Mouse (Mus musculus) CH12.LX (cell line): ENCODE data around the gene Vax2. TPM values are rescaled to one million over a fixed set of nuclear protein-coding genes. Genes with fewer than 3 reads are reported as not detected.

Experiments used
- DNase-seq: peaks from one replicate; pipeline ENCODE4 v3.0.0-alpha.2; 2013; ENCODE audit errors: extremely low read depth
- H3K27ac ChIP-seq: 2 replicates; pipeline ENCODE4 v1.5.1; 2012; ENCODE audit warnings: low read depth, mild to moderate bottlenecking, control low read depth, moderate library complexity; ENCODE audit not compliant: insufficient read depth
- H3K27me3 ChIP-seq: replicated peaks from 2 replicates; pipeline ENCODE3; 2012; ENCODE audit warnings: inconsistent platforms
- H3K36me3 ChIP-seq, 2 experiments: replicated peaks in 1 of 2; 2 replicates each; pipeline versions ENCODE3 to v1.6.1; 2012; ENCODE audit warnings: inconsistent platforms in 1 of 2, low read length in 1 of 2, mild to moderate bottlenecking in 1 of 2, mixed read lengths in 1 of 2, moderate library complexity in 1 of 2; ENCODE audit not compliant: control insufficient read depth in 1 of 2, insufficient read depth in 1 of 2
- H3K4me1 ChIP-seq, 2 experiments: 2 replicates each; pipeline ENCODE4 v1.6.1; 2012; ENCODE audit warnings: inconsistent platforms in 1 of 2, moderate library complexity in 1 of 2; ENCODE audit not compliant: insufficient read depth in 2 of 2, control insufficient read depth in 1 of 2
- H3K4me2 ChIP-seq: 2 replicates; pipeline ENCODE4 v1.6.1; 2012; ENCODE audit warnings: low read depth, mild to moderate bottlenecking, control low read depth; ENCODE audit not compliant: poor library complexity, insufficient read depth, severe bottlenecking
- H3K4me3 ChIP-seq, 3 experiments: fragments of 150-350 bp in 1 of 3; sonication (generic) in 1 of 3; replicated peaks in 1 of 3; 2 replicates each; pipeline versions ENCODE3 to v1.5.1; 2011 to 2012; ENCODE audit warnings: low read depth in 2 of 3, low read length in 2 of 3, mild to moderate bottlenecking in 2 of 3, moderate library complexity in 2 of 3, control low read depth in 1 of 3, improper control_type of control experiment in 1 of 3, inconsistent platforms in 1 of 3, mixed read lengths in 1 of 3; ENCODE audit not compliant: poor library complexity in 1 of 3
- H3K79me2 ChIP-seq: replicated peaks from 2 replicates; pipeline ENCODE4 v1.6.1; 2012; ENCODE audit warnings: mild to moderate bottlenecking, moderate library complexity; ENCODE audit not compliant: control insufficient read depth, poor library complexity, insufficient read depth, severe bottlenecking; ENCODE audit errors: extremely low read depth
- H3K9ac ChIP-seq: 2 replicates; pipeline ENCODE4 v1.6.1; 2012; ENCODE audit warnings: low read depth, mild to moderate bottlenecking, control low read depth, moderate library complexity; ENCODE audit not compliant: insufficient read depth
- H3K9me3 ChIP-seq: replicated peaks from 2 replicates; pipeline ENCODE3; 2012; ENCODE audit warnings: low read length, inconsistent platforms, mixed read lengths
- BHLHE40 ChIP-seq: IDR thresholded peaks from 2 replicates; pipeline ENCODE4 v1.6.1; 2011; ENCODE audit warnings: mild to moderate bottlenecking, low read depth, low read length, improper control_type of control experiment
- CHD1 ChIP-seq: IDR thresholded peaks from 2 replicates; pipeline ENCODE4 v1.6.1; 2012; ENCODE audit warnings: low read depth, low read length, improper control_type of control experiment, inconsistent platforms
- CTCF ChIP-seq, 2 experiments: IDR thresholded peaks in 1 of 2; conservative IDR thresholded peaks in 1 of 2; 2 replicates each; pipeline ENCODE4 v1.5.1; 2011 to 2012; ENCODE audit warnings: low read depth in 2 of 2, low read length in 2 of 2, improper control_type of control experiment in 1 of 2, inconsistent platforms in 1 of 2, mild to moderate bottlenecking in 1 of 2, moderate library complexity in 1 of 2
- E2F4 ChIP-seq: IDR thresholded peaks from 2 replicates; pipeline ENCODE4 v1.6.1; 2011; ENCODE audit warnings: low read depth, low read length, improper control_type of control experiment; ENCODE audit not compliant: insufficient replicate concordance
- ETS1 ChIP-seq: conservative IDR thresholded peaks from 2 replicates; pipeline ENCODE4 v1.6.1; 2012; ENCODE audit warnings: low read depth, mild to moderate bottlenecking, inconsistent platforms, low read length, improper control_type of control experiment, moderate library complexity
- IRF4 ChIP-seq: IDR thresholded peaks from 2 replicates; pipeline ENCODE4 v1.6.1; 2014; ENCODE audit warnings: low read depth, mild to moderate bottlenecking, inconsistent platforms, low read length, improper control_type of control experiment
- KAT2A ChIP-seq: IDR thresholded peaks from 2 replicates; pipeline ENCODE4 v1.6.1; 2012; ENCODE audit warnings: low read length, improper control_type of control experiment, inconsistent platforms; ENCODE audit not compliant: insufficient replicate concordance
- MAFK ChIP-seq: IDR thresholded peaks from 2 replicates; pipeline ENCODE4 v1.6.1; 2011; ENCODE audit warnings: low read length, improper control_type of control experiment; ENCODE audit not compliant: insufficient replicate concordance
- MAZ ChIP-seq: IDR thresholded peaks from 2 replicates; pipeline ENCODE4 v1.6.1; 2012; ENCODE audit warnings: low read depth, mild to moderate bottlenecking, inconsistent platforms, low read length, improper control_type of control experiment, moderate library complexity
- MEF2A ChIP-seq: IDR thresholded peaks from 2 replicates; pipeline ENCODE4 v1.6.1; 2014; ENCODE audit warnings: low read depth, mild to moderate bottlenecking, inconsistent platforms, low read length, improper control_type of control experiment, borderline replicate concordance
- MXI1 ChIP-seq: IDR thresholded peaks from 2 replicates; pipeline ENCODE4 v1.6.1; 2011; ENCODE audit warnings: mild to moderate bottlenecking, low read depth, low read length, improper control_type of control experiment
- MYC ChIP-seq: IDR thresholded peaks from 2 replicates; pipeline ENCODE4 v1.6.1; 2011; ENCODE audit warnings: low read depth, mild to moderate bottlenecking, improper control_type of control experiment, low read length
- NRF1 ChIP-seq: IDR thresholded peaks from 2 replicates; pipeline ENCODE4 v1.6.1; 2014; ENCODE audit warnings: low read depth, mild to moderate bottlenecking, inconsistent platforms, low read length, improper control_type of control experiment, moderate library complexity
- POLR2AphosphoS2 ChIP-seq: IDR thresholded peaks from 2 replicates; pipeline ENCODE4 v1.6.1; 2011; ENCODE audit warnings: low read depth, low read length, improper control_type of control experiment
- RAD21 ChIP-seq: IDR thresholded peaks from 2 replicates; pipeline ENCODE4 v1.6.1; 2011; ENCODE audit warnings: low read depth, mild to moderate bottlenecking, low read length, improper control_type of control experiment, moderate library complexity
- RCOR1 ChIP-seq: conservative IDR thresholded peaks from 2 replicates; pipeline ENCODE4 v1.6.1; 2012; ENCODE audit warnings: low read depth, mild to moderate bottlenecking, inconsistent platforms, low read length, improper control_type of control experiment
- SIN3A ChIP-seq: IDR thresholded peaks from 2 replicates; pipeline ENCODE4 v1.6.1; 2012; ENCODE audit warnings: low read length, improper control_type of control experiment, inconsistent platforms
- SMC3 ChIP-seq: IDR thresholded peaks from 2 replicates; pipeline ENCODE4 v1.6.1; 2011; ENCODE audit warnings: low read depth, low read length, improper control_type of control experiment
- TCF12 ChIP-seq: IDR thresholded peaks from 2 replicates; pipeline ENCODE4 v1.6.1; 2014; ENCODE audit warnings: low read depth, mild to moderate bottlenecking, inconsistent platforms, low read length, improper control_type of control experiment
- USF1 ChIP-seq: IDR thresholded peaks from 2 replicates; pipeline ENCODE4 v1.6.1; 2014; ENCODE audit warnings: low read depth, mild to moderate bottlenecking, inconsistent platforms, low read length, improper control_type of control experiment
- ZC3H11A ChIP-seq: IDR thresholded peaks from 2 replicates; pipeline ENCODE4 v1.6.1; 2012; ENCODE audit warnings: low read depth, mild to moderate bottlenecking, inconsistent platforms, low read length, improper control_type of control experiment
- ZKSCAN1 ChIP-seq: IDR thresholded peaks from 2 replicates; pipeline ENCODE4 v1.6.1; 2012; ENCODE audit warnings: low read depth, inconsistent platforms, low read length, improper control_type of control experiment, borderline replicate concordance
- ZMIZ1 ChIP-seq: IDR thresholded peaks from 2 replicates; pipeline ENCODE4 v1.6.1; 2012; ENCODE audit warnings: low read depth, mild to moderate bottlenecking, inconsistent platforms, low read length, improper control_type of control experiment
- dilution Hi-C: fragments of 300-500 bp; cut with MboI; formaldehyde crosslinking; loops from 2 replicates; pipeline ENCODE4 v1.14.3; 2020; ENCODE audit warnings: low sequenced_read_pairs; ENCODE audit not compliant: extremely low pct_unique_long_range_greater_than_20kb, extremely low pct_ligation_motif_present
- in situ Hi-C: fragments of 300-500 bp; cut with MboI; formaldehyde crosslinking; loops from 3 replicates; pipeline ENCODE4 v1.14.3; 2019; ENCODE audit warnings: low sequenced_read_pairs, low pct_ligation_motif_present, low pct_unique_long_range_greater_than_20kb, mixed read lengths
- polyA plus RNA-seq: library from polyadenylated mRNA; unstranded; fragments of >175 nt; gene quantifications from 2 replicates; pipeline ENCODE4 v1.2.1, GENCODE M21; 2012; ENCODE audit warnings: low read depth; ENCODE audit not compliant: insufficient read length
- total RNA-seq, 2 experiments: library from RNA; depleted of rRNA; stranded (reverse); fragments of 300-350 nt in 1 of 2; fragments of >200 nt in 1 of 2; gene quantifications; 2 replicates each; pipeline ENCODE4 v1.2.3; 2012 to 2014

Vax2 gene
- total and polyA plus RNA-seq, 3 experiments = not detected

- dilution Hi-C loops = no loop called here
- TF ChIP-seq MEF2A = no peak
- TF ChIP-seq RCOR1 = no peak
- no peak for TF ChIP-seq MAZ
- TF ChIP-seq ZC3H11A = no peak
- TF ChIP-seq SIN3A = no peak
- TF ChIP-seq CHD1 = no peak
- TF ChIP-seq ZKSCAN1 = no peak
- TF ChIP-seq CTCF (conservative IDR thresholded peaks at IDR 0.05 in 1 of 2, IDR thresholded peaks at IDR 0.05 in 1 of 2; ENCODE audit: low read depth in 2 of 2, low read length in 2 of 2) = no peak
- TF ChIP-seq TCF12 = no peak
- no peak for TF ChIP-seq MYC
- TF ChIP-seq POLR2AphosphoS2 = no peak
- no peak for TF ChIP-seq RAD21
- TF ChIP-seq USF1 = no peak
- TF ChIP-seq BHLHE40 = no peak
- TF ChIP-seq KAT2A = no peak
- no peak for TF ChIP-seq ETS1
- no peak for TF ChIP-seq MXI1
- no peak for TF ChIP-seq E2F4
- TF ChIP-seq MAFK = no peak
- Histone ChIP-seq H3K4me2 (0 out of 2 replicates have a peak overlapping the region, but pooled peaks have one; percentile 24), H3K36me3 (no peaks in the 10 kb centered on the region), H3K9me3 (peaks cover 7% of the 10 kb centered on the region), H3K4me3 (no peak overlapping the region), H3K4me1 (0 out of 4 replicates have a peak, but pooled peaks cover 0 to 2% of the 10 kb centered on the region in 2 experiments), H3K9ac (no peak overlapping the region), H3K27ac (no peak overlapping the region), H3K27me3 (peaks cover 43% of the 10 kb centered on the region), H3K79me2 (no peaks in the 10 kb centered on the region)
- no peak for DNase-seq
- in situ Hi-C loops = no loop called here
These were observed 11.5 kb downstream of the Vax2 start for GRCm38 (mm10) chr6:83722526-83722925.

- no peak for TF ChIP-seq ZMIZ1
- peak; percentile 18 for TF ChIP-seq RAD21
- peak; percentile 42 to 59 for TF ChIP-seq CTCF (conservative IDR thresholded peaks at IDR 0.05 in 1 of 2, IDR thresholded peaks at IDR 0.05 in 1 of 2; ENCODE audit: low read depth in 2 of 2, low read length in 2 of 2)
- TF ChIP-seq SMC3 = peak; percentile 30
- no peak for TF ChIP-seq NRF1
- no peak for TF ChIP-seq IRF4
- no peak for TF ChIP-seq E2F4
- TF ChIP-seq, all 38 proteins: peak for 3
- peak; percentile 28 for DNase-seq
- Histone ChIP-seq H3K27me3 (peaks cover 49% of the 10 kb centered on the region), H3K36me3 (no peaks in the 10 kb centered on the region), H3K4me3 (no peak overlapping the region), H3K4me2 (no peak overlapping the region), H3K9me3 (peaks cover 12% of the 10 kb centered on the region), H3K4me1 (no peaks in the 10 kb centered on the region), H3K9ac (no peak overlapping the region), H3K79me2 (no peaks in the 10 kb centered on the region), H3K27ac (no peak overlapping the region)
- dilution Hi-C loops = no loop called here
- in situ Hi-C loops = no loop called here
These were observed 16.1 kb downstream of the Vax2 start for GRCm38 (mm10) chr6:83727178-83727577.
